Mouse (Mus musculus) layer of hippocampus, adult 11-12 months (tissue): ENCODE data around the gene Sort1.

Experiments used
- DNase-seq: peaks from one replicate; pipeline ENCODE4 v3.0.0; 2022; ENCODE audit warnings: low spot score

Gene Sort1

GRCm38 (mm10) chr3:108295379-108296219 lies 11.7 kb downstream of the Sort1 start:
- peak; percentile 79 for DNase-seq

- peak; percentile 72 for DNase-seq
Observed at GRCm38 (mm10) chr3:108296220-108297049, 12.6 kb downstream of the Sort1 start.

- DNase-seq, result no peak
Observed at GRCm38 (mm10) chr3:108297050-108297419, 13.2 kb downstream of the Sort1 start.

- DNase-seq, result no peak
Observed at GRCm38 (mm10) chr3:108297603-108298553, 14.0 kb downstream of the Sort1 start.

GRCm38 (mm10) chr3:108300455-108301030 lies 16.7 kb downstream of the Sort1 start:
- no peak for DNase-seq

GRCm38 (mm10) chr3:108303683-108304082 lies 19.8 kb downstream of the Sort1 start:
- no peak for DNase-seq

GRCm38 (mm10) chr3:108304747-108305146 lies 20.9 kb downstream of the Sort1 start:
- no peak for DNase-seq

- no peak for DNase-seq
Observed at GRCm38 (mm10) chr3:108306387-108306786, 22.5 kb downstream of the Sort1 start.

- no peak for DNase-seq
Observed at GRCm38 (mm10) chr3:108307485-108307884, 23.6 kb downstream of the Sort1 start.

- no peak for DNase-seq
Observed at GRCm38 (mm10) chr3:108310921-108311341, 27.0 kb downstream of the Sort1 start.

GRCm38 (mm10) chr3:108311688-108312087 lies 27.8 kb downstream of the Sort1 start:
- DNase-seq, result no peak

- DNase-seq, result no peak
Observed at GRCm38 (mm10) chr3:108312414-108312813, 28.5 kb downstream of the Sort1 start.

- DNase-seq, result no peak
Observed at GRCm38 (mm10) chr3:108313138-108313537, 29.3 kb downstream of the Sort1 start.

- DNase-seq, result no peak
Observed at GRCm38 (mm10) chr3:108314038-108314675, 30.3 kb downstream of the Sort1 start.

GRCm38 (mm10) chr3:108318517-108318916 lies 34.6 kb downstream of the Sort1 start:
- no peak for DNase-seq

- no peak for DNase-seq
Observed at GRCm38 (mm10) chr3:108321671-108322070, 37.8 kb downstream of the Sort1 start.

- DNase-seq, result no peak
Observed at GRCm38 (mm10) chr3:108322136-108322535, 38.3 kb downstream of the Sort1 start.

GRCm38 (mm10) chr3:108322962-108323361 lies 39.1 kb downstream of the Sort1 start:
- no peak for DNase-seq

GRCm38 (mm10) chr3:108324837-108325236 lies 41.0 kb downstream of the Sort1 start:
- no peak for DNase-seq

- no peak for DNase-seq
Observed at GRCm38 (mm10) chr3:108325521-108325920, 41.6 kb downstream of the Sort1 start.

- peak; percentile 49 for DNase-seq
Observed at GRCm38 (mm10) chr3:108327275-108327674, 43.4 kb downstream of the Sort1 start.
